In genomic region chr2:6942635-6943390, GRCm38 (mm10) we compare ENCODE assay signal across 16 mouse cellular contexts.
A peak's percentile ranks its signal among the peaks of the same experiment; 100 is the strongest.
DNase-seq lines count a peak whose midpoint lies in the region; ATAC-seq and TF ChIP-seq lines count a peak whose summit lies in the region.
"Had no signal": no experiment of that assay in that cellular context is flagged by ENCODE, and none has a peak within 500 bp of the region (broad histone marks: within the 10 kb centered on the region; RNA-seq: fewer than 3 reads in every experiment).

No protein-coding gene starts in this region.

- H3K4me1 ChIP-seq in limb, embryonic 14.5 days (ENCODE audit: control insufficient read depth, insufficient read depth, low read length), result no peaks in the 10 kb centered on the region
- H3K4me1 ChIP-seq in limb, embryonic 10.5 days, result peaks cover 12% of the 10 kb centered on the region
- peaks cover 8% of the 10 kb centered on the region for H3K4me1 ChIP-seq in forebrain, embryonic 14.5 days (ENCODE audit: control insufficient read depth, insufficient read depth, low read length)
- H3K4me1 ChIP-seq: embryonic facial prominence, embryonic 13.5 days; heart, embryonic 10.5 days; liver, embryonic 12.5 days; stomach, embryonic 15.5 days had no signal

- no peak overlapping the region for H3K4me2 ChIP-seq in limb, embryonic 14.5 days (replicated peaks; ENCODE audit: low read depth, low read length, severe bottlenecking)
- H3K4me2 ChIP-seq in forebrain, embryonic 14.5 days (ENCODE audit: low read length), result no peak overlapping the region
- H3K4me2 ChIP-seq: embryonic facial prominence, embryonic 13.5 days; liver, embryonic 12.5 days; stomach, embryonic 15.5 days had no signal

- no peak overlapping the region for H3K9ac ChIP-seq in limb, embryonic 14.5 days (ENCODE audit: low read depth, low read length, severe bottlenecking)
- no peak overlapping the region for H3K9ac ChIP-seq in forebrain, embryonic 14.5 days (ENCODE audit: low read length)
- H3K9ac ChIP-seq: embryonic facial prominence, embryonic 13.5 days; liver, embryonic 12.5 days; stomach, embryonic 15.5 days had no signal

- DNase-seq in limb, embryonic 14.5 days (ENCODE audit: low spot score), result no peak
- DNase-seq in limb, embryonic 10.5 days (ENCODE audit: low spot score), result no peak
- DNase-seq in forebrain, embryonic 14.5 days (ENCODE audit: low spot score), result no peak
- peak; percentile 23 for DNase-seq in mesoderm, embryonic 11.5 days (ENCODE audit: low read depth, low spot score)
- no peak for DNase-seq in cerebellum, adult 11-12 months
- DNase-seq in left cerebral cortex, postnatal 4 days, result no peak
- no peak for DNase-seq in left cerebral cortex, adult 18-20 months (ENCODE audit: low spot score in 2 of 2)
- DNase-seq: cerebellum, adult 9-10 months; kidney, postnatal 10 days; lung, postnatal 10 days; right cerebral cortex, postnatal 4 days; thymus, postnatal 4 days had no signal

- 62% methylated on average over 2 of the region's 2 CpGs for whole genome bisulfite sequencing in limb, embryonic 14.5 days
- 88% methylated on average over 2 of the region's 2 CpGs for WGBS in limb, embryonic 10.5 days
- 27% methylated on average over 2 of the region's 2 CpGs for WGBS in forebrain, embryonic 14.5 days

- no peak overlapping the region for H3K4me3 ChIP-seq in limb, embryonic 14.5 days (replicated peaks; ENCODE audit: low read length)
- H3K4me3 ChIP-seq in limb, embryonic 10.5 days, result no peak overlapping the region
- H3K4me3 ChIP-seq in forebrain, embryonic 14.5 days (ENCODE audit: low read depth, low read length), result no peak overlapping the region
- H3K4me3 ChIP-seq: embryonic facial prominence, embryonic 13.5 days; heart, embryonic 10.5 days; liver, embryonic 12.5 days; stomach, embryonic 15.5 days had no signal

- ATAC-seq in limb, embryonic 14.5 days (ENCODE audit: low FRiP score, low read depth), result 0 out of 2 replicates have a peak, but pooled peaks have one; percentile 26
- peak; percentile 37; the same call in 1 of the 2 replicates for ATAC-seq in forebrain, embryonic 14.5 days
- ATAC-seq: liver, embryonic 12.5 days had no signal

- no peaks in the 10 kb centered on the region for H3K36me3 ChIP-seq in limb, embryonic 14.5 days (ENCODE audit: control insufficient read depth, insufficient read depth, low read length)
- H3K36me3 ChIP-seq in limb, embryonic 10.5 days, result no peaks in the 10 kb centered on the region
- H3K36me3 ChIP-seq in forebrain, embryonic 14.5 days (ENCODE audit: control insufficient read depth, insufficient read depth, low read length), result no peaks in the 10 kb centered on the region
- H3K36me3 ChIP-seq: embryonic facial prominence, embryonic 13.5 days; heart, embryonic 10.5 days; liver, embryonic 12.5 days; stomach, embryonic 15.5 days had no signal

- intact Hi-C loops in left cerebral cortex, postnatal 4 days (cut with DNase I), result no loop called here

- H3K27me3 ChIP-seq in limb, embryonic 14.5 days (ENCODE audit: control insufficient read depth, insufficient read depth, low read length), result no peaks in the 10 kb centered on the region
- H3K27me3 ChIP-seq in limb, embryonic 10.5 days (ENCODE audit: low read depth, poor library complexity, severe bottlenecking), result no peaks in the 10 kb centered on the region
- H3K27me3 ChIP-seq in forebrain, embryonic 14.5 days (replicated peaks; ENCODE audit: control insufficient read depth, insufficient read depth, low read length), result no peaks in the 10 kb centered on the region
- H3K27me3 ChIP-seq: embryonic facial prominence, embryonic 13.5 days; liver, embryonic 12.5 days; stomach, embryonic 15.5 days had no signal

- H3K27ac ChIP-seq in limb, embryonic 14.5 days (replicated peaks; ENCODE audit: low read depth, low read length), result no peak overlapping the region
- no peak overlapping the region for H3K27ac ChIP-seq in limb, embryonic 10.5 days
- H3K27ac ChIP-seq in forebrain, embryonic 14.5 days (ENCODE audit: low read depth, low read length), result 0 out of 2 replicates have a peak overlapping the region, but pooled peaks have one; percentile 9
- H3K27ac ChIP-seq: embryonic facial prominence, embryonic 13.5 days; heart, embryonic 10.5 days; liver, embryonic 12.5 days; stomach, embryonic 15.5 days had no signal

- H3K9me3 ChIP-seq in limb, embryonic 14.5 days (ENCODE audit: control insufficient read depth, low read length), result no peaks in the 10 kb centered on the region
- no peaks in the 10 kb centered on the region for H3K9me3 ChIP-seq in limb, embryonic 10.5 days (replicated peaks)
- H3K9me3 ChIP-seq in forebrain, embryonic 14.5 days (replicated peaks; ENCODE audit: control insufficient read depth, low read length), result no peaks in the 10 kb centered on the region
- H3K9me3 ChIP-seq: embryonic facial prominence, embryonic 13.5 days; heart, embryonic 10.5 days; stomach, embryonic 15.5 days had no signal

- no peak for TF ChIP-seq POLR2A in limb, embryonic 14.5 days (IDR thresholded peaks at IDR 0.05; ENCODE audit: borderline replicate concordance, extremely low read depth, insufficient read depth, insufficient read length)
